Mouse (Mus musculus) heart, adult 2 months (tissue): Measurements from ENCODE around the gene P4ha1.

Source experiments
- CTCF ChIP-seq: fragments of 200-600 bp; IDR thresholded peaks from 2 replicates; pipeline ENCODE4 v1.8.1; 2022; ENCODE audit warnings: antibody characterized with exemption, mild to moderate bottlenecking, moderate library complexity
- EP300 ChIP-seq: fragments of 200-500 bp; IDR thresholded peaks from 2 replicates; pipeline ENCODE4 v1.6.1; 2011; ENCODE audit warnings: low read depth, low read length, control low read depth; ENCODE audit not compliant: insufficient read depth

GRCm38 (mm10) chr10:59358744-59359143 is 35.6 kb downstream of the P4ha1 start:
- no peak for TF ChIP-seq EP300
- TF ChIP-seq CTCF, result peak; percentile 72
